8 mouse cellular contexts compared by ENCODE assay signal in the genomic region with DNA sequence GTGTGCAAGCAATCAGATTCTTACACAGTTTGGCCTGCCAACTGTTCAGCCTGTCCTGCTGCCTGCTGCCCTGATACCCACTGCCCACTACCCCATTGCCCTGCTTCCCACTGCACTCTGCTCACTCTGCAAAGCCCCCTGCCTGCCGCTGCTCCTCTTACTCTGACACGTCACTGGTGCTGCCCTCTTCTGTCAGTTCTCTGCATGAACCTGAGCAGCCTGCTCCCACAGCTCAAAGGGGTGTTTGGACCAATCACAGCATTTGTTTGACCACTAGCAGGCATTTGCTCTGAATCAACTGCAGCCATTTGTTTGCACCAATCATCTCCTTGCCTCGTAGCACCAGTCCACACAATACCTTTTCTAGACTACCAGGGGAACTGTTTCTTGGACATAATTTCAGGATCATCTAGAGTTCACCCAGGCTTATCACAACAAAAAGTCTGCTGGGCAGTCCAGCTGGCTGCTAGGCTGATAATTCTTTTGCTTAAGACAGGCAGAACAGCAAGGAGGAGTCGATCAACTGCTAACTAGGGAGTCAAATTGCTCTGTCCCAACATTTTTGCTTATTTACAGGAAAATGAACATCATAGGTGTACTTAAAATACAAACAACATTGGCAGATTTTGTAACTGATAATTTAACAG. TPM values are rescaled to one million over a fixed set of nuclear protein-coding genes. Genes with fewer than 3 reads are reported as not detected.
DNase-seq lines count a peak whose midpoint lies in the region; ATAC-seq lines count a peak whose summit lies in the region.

No protein-coding gene starts in this region.

- no peaks in the 10 kb centered on the region for H3K27me3 ChIP-seq in hindbrain, embryonic 10.5 days (ENCODE audit: insufficient read depth, poor library complexity, severe bottlenecking)
- H3K27me3 ChIP-seq in megakaryocyte, embryonic 14.5 days (replicated peaks): peaks cover 34% of the 10 kb centered on the region
- no peaks in the 10 kb centered on the region for H3K27me3 ChIP-seq in stomach, embryonic 14.5 days (ENCODE audit: control insufficient read depth, insufficient read depth, low read length)

- peak; percentile 24 for DNase-seq in NIH3T3 (ENCODE audit: low read depth)
- peak; percentile 67 for DNase-seq in brain, adult 2 months (ENCODE audit: low read depth, low spot score)
- peak; percentile 75 for DNase-seq in forelimb bud, embryonic 11.5 days (ENCODE audit: low read depth, low spot score)
- DNase-seq in hindbrain, embryonic 10.5 days (ENCODE audit: low spot score): peak; percentile 75
- peak; percentile 65 to 73 for DNase-seq in layer of hippocampus, postnatal 10 days (ENCODE audit: low spot score in 2 of 2)

- no peak overlapping the region for H3K4me3 ChIP-seq in hindbrain, embryonic 10.5 days
- H3K4me3 ChIP-seq in megakaryocyte, embryonic 14.5 days (replicated peaks): peak overlapping the region; percentile 69
- H3K4me3 ChIP-seq in stomach, embryonic 14.5 days (ENCODE audit: low read depth, low read length): no peak overlapping the region

- H3K36me3 ChIP-seq in hindbrain, embryonic 10.5 days: no peaks in the 10 kb centered on the region
- no peaks in the 10 kb centered on the region for H3K36me3 ChIP-seq in megakaryocyte, embryonic 14.5 days (replicated peaks; ENCODE audit: low read length)
- H3K36me3 ChIP-seq in stomach, embryonic 14.5 days (ENCODE audit: control insufficient read depth, insufficient read depth, low read length): no peaks in the 10 kb centered on the region

- H3K9ac ChIP-seq in stomach, embryonic 14.5 days (replicated peaks; ENCODE audit: low read depth, low read length): no peak overlapping the region

- no peak overlapping the region for H3K27ac ChIP-seq in hindbrain, embryonic 10.5 days
- H3K27ac ChIP-seq in stomach, embryonic 14.5 days (ENCODE audit: low read length): no peak overlapping the region

- WGBS in hindbrain, embryonic 10.5 days: 20% methylated on average over 4 of the region's 4 CpGs
- WGBS in stomach, embryonic 14.5 days: 13% methylated on average over 4 of the region's 4 CpGs

- no peak overlapping the region for H3K4me2 ChIP-seq in stomach, embryonic 14.5 days (replicated peaks; ENCODE audit: low read depth, low read length)

- ATAC-seq in stomach, embryonic 14.5 days (ENCODE audit: insufficient number of reproducible peaks, insufficient read depth, low FRiP score, low read depth): peak; percentile 88
- ATAC-seq in inflammation-experienced regulatory T-cells, adult 6 months: no peak

- H3K4me1 ChIP-seq in hindbrain, embryonic 10.5 days (replicated peaks): no peaks in the 10 kb centered on the region
- H3K4me1 ChIP-seq in megakaryocyte, embryonic 14.5 days: peaks cover 16% of the 10 kb centered on the region
- H3K4me1 ChIP-seq in stomach, embryonic 14.5 days (ENCODE audit: control insufficient read depth, insufficient read depth, low read length): 0 out of 2 replicates have a peak, but pooled peaks cover 3% of the 10 kb centered on the region

- no peaks in the 10 kb centered on the region for H3K9me3 ChIP-seq in hindbrain, embryonic 10.5 days
- no peaks in the 10 kb centered on the region for H3K9me3 ChIP-seq in megakaryocyte, embryonic 14.5 days
- H3K9me3 ChIP-seq in stomach, embryonic 14.5 days (ENCODE audit: control insufficient read depth, low read depth, low read length): no peaks in the 10 kb centered on the region

RNA-seq across cellular contexts. Expression of a gene that starts 44.7 kb away (rescaled TPM):
- 0.19 TPM in 1 of 2 replicates, not detected in the other for polyA plus RNA-seq in hindbrain, embryonic 10.5 days (2016; fragmentation: Nextera tagmentation; extraction: Ambion mirVana)
- 1 to 10 TPM; 1.2 to 1.4 TPM for total RNA-seq in layer of hippocampus, postnatal 10 days (2021)
- polyA plus RNA-seq in megakaryocyte, embryonic 14.5 days (2012; ENCODE audit: insufficient read depth, low replicate concordance): 1.3 TPM in 1 of 2 replicates, not detected in the other
- 0.15 and 0.35 TPM in 2 replicates for polyA plus RNA-seq in stomach, embryonic 14.5 days (2014; fragmentation: Nextera tagmentation; extraction: Ambion mirVana)
- polyA plus RNA-seq in inflammation-experienced regulatory T-cells, adult 6 months (2017; shearing (Covaris generic)): 10 to 100 TPM in 1 of 3 experiments, 1 to 10 TPM in 2; 3.7 to 10.8 (median 7.2) TPM

Comparison
In these comparisons a context has a peak if more than half of its experiments do, and no peak if none do; other contexts are left out.
1. DNase-seq: peak in every context shown above with its lines; median percentile 75 in forelimb bud, embryonic 11.5 days; 75 in hindbrain, embryonic 10.5 days; 69 in layer of hippocampus, postnatal 10 days; 67 in brain, adult 2 months; 24 in NIH3T3.